Mouse (Mus musculus) embryonic fibroblast, embryonic 13.5 days (primary cell): ENCODE measurements around the gene Flvcr2.

ENCODE experiments used
- CTCF ChIP-seq: IDR thresholded peaks from 2 replicates; pipeline ENCODE4 v1.5.1; 2011; ENCODE audit warnings: mild to moderate bottlenecking, control low read depth, low read length, moderate library complexity, borderline replicate concordance; ENCODE audit not compliant: insufficient read depth
- POLR2A ChIP-seq: IDR thresholded peaks from 2 replicates; pipeline ENCODE4 v1.6.1; 2011; ENCODE audit warnings: low read depth, mild to moderate bottlenecking, control low read depth, low read length, moderate library complexity

- TF ChIP-seq CTCF (no peak), POLR2A (no peak)
Observed at GRCm38 (mm10) chr12:85830691-85831090, 84.4 kb downstream of the Flvcr2 start.
